Comparison of ENCODE assay signal across 9 mouse cellular contexts in genomic region chr11:61449499-61450292, GRCm38 (mm10). TPM values are rescaled to one million over a fixed set of nuclear protein-coding genes. Genes with fewer than 3 reads are reported as not detected.
DNase-seq lines count a peak whose midpoint lies in the region; ATAC-seq and TF ChIP-seq lines count a peak whose summit lies in the region.
"Had no signal": no experiment of that assay in that cellular context is flagged by ENCODE, and none has a peak within 500 bp of the region (broad histone marks: within the 10 kb centered on the region; RNA-seq: fewer than 3 reads in every experiment).

No protein-coding gene starts in this region.

- WGBS in lung, postnatal 0 days = 72% methylated on average over 22 of the region's 24 CpGs
- 73% methylated on average over 24 of the region's 24 CpGs for WGBS in forebrain, embryonic 15.5 days

- peak; percentile 49 for TF ChIP-seq CTCF in lung, postnatal 0 days (IDR thresholded peaks at IDR 0.05)

- no peak overlapping the region for H3K27ac ChIP-seq in lung, postnatal 0 days (ENCODE audit: low read length)
- H3K27ac ChIP-seq in forebrain, embryonic 15.5 days (replicated peaks) = peak overlapping the region; percentile 49

- peak; percentile 29 for DNase-seq in adrenal gland, postnatal 14 days
- no peak for DNase-seq in adrenal gland, postnatal 4 days (ENCODE audit: low spot score in 2 of 2)
- DNase-seq in lung, postnatal 0 days (ENCODE audit: low spot score) = no peak
- no peak for DNase-seq in lung, postnatal 25 days (ENCODE audit: low spot score)
- DNase-seq in thymus, postnatal 0 days (ENCODE audit: low spot score) = peak; percentile 9
- DNase-seq in urinary bladder, postnatal 25 days (ENCODE audit: low spot score) = no peak

- no peak for ATAC-seq in lung, postnatal 0 days
- no peak for ATAC-seq in forebrain, embryonic 15.5 days (replicated peaks)
- ATAC-seq in erythroblast, adult 5-6 weeks (replicated peaks; ENCODE audit: low FRiP score, poor library complexity, severe bottlenecking) = no peak

- TF ChIP-seq EP300 in lung, postnatal 0 days (IDR thresholded peaks at IDR 0.05) = no peak

- H3K4me3 ChIP-seq in lung, postnatal 0 days (ENCODE audit: low read depth, low read length) = no peak overlapping the region
- H3K4me3 ChIP-seq in forebrain, embryonic 15.5 days = no peak overlapping the region
- H3K4me3 ChIP-seq: erythroblast, embryonic 14.5 days had no signal

- H3K9me3 ChIP-seq in lung, postnatal 0 days (ENCODE audit: low read length) = no peaks in the 10 kb centered on the region
- no peaks in the 10 kb centered on the region for H3K9me3 ChIP-seq in forebrain, embryonic 15.5 days

- no peaks in the 10 kb centered on the region for H3K27me3 ChIP-seq in lung, postnatal 0 days (replicated peaks; ENCODE audit: insufficient read depth, low read length)
- no peaks in the 10 kb centered on the region for H3K27me3 ChIP-seq in forebrain, embryonic 15.5 days

- no peaks in the 10 kb centered on the region for H3K36me3 ChIP-seq in lung, postnatal 0 days (ENCODE audit: insufficient read depth, low read length)
- no peaks in the 10 kb centered on the region for H3K36me3 ChIP-seq in forebrain, embryonic 15.5 days

- H3K4me1 ChIP-seq in lung, postnatal 0 days (ENCODE audit: insufficient read depth, low read depth, low read length) = peaks cover 8% of the 10 kb centered on the region; the same call in 1 of the 2 replicates
- H3K4me1 ChIP-seq in forebrain, embryonic 15.5 days = peaks cover 47% of the 10 kb centered on the region

- H3K4me2 ChIP-seq in lung, postnatal 0 days (replicated peaks; ENCODE audit: low read depth, low read length) = no peak overlapping the region
- no peak overlapping the region for H3K4me2 ChIP-seq in forebrain, embryonic 15.5 days (replicated peaks)

- no peak overlapping the region for H3K9ac ChIP-seq in lung, postnatal 0 days (replicated peaks; ENCODE audit: low read depth)
- H3K9ac ChIP-seq in forebrain, embryonic 15.5 days (replicated peaks) = no peak overlapping the region

RNA-seq across cellular contexts. Expression of gene Rnf112, which starts 4.2 kb away (rescaled TPM):
- total RNA-seq in adrenal gland, postnatal 14 days (2021) = 1.2 and 2.1 TPM in 2 replicates
- total RNA-seq in adrenal gland, postnatal 4 days (2021) = 1 to 10 TPM; 2.9 to 4.1 TPM
- polyA plus RNA-seq in lung, postnatal 0 days (2015; fragmentation: Nextera tagmentation; extraction: Ambion mirVana) = 0.24 and 0.32 TPM in 2 replicates
- polyA plus RNA-seq in forebrain, embryonic 15.5 days (2015; fragmentation: Nextera tagmentation; extraction: Ambion mirVana) = 22.4 and 24.2 TPM in 2 replicates
- not detected in 2 replicates for polyA plus RNA-seq in thymus, postnatal 0 days (2015; fragmentation: Nextera tagmentation; extraction: Ambion mirVana)
- total RNA-seq in erythroblast, adult 5-6 weeks (2015; ENCODE audit: low replicate concordance) = not detected in 2 replicates
- not detected in 2 replicates for total RNA-seq in erythroblast, adult 5-6 weeks (2017; ENCODE audit: low replicate concordance)
- polyA plus RNA-seq: erythroblast, embryonic 14.5 days had no signal

RNA-seq across cellular contexts. Expression of gene Mfap4, which starts 35.5 kb away (rescaled TPM):
- total RNA-seq in adrenal gland, postnatal 14 days (2021) = 23.5 and 34.4 TPM in 2 replicates
- 10 to 100 TPM; 65.8 to 68.6 TPM for total RNA-seq in adrenal gland, postnatal 4 days (2021)
- 2,152 and 2,309 TPM in 2 replicates for polyA plus RNA-seq in lung, postnatal 0 days (2015; fragmentation: Nextera tagmentation; extraction: Ambion mirVana)
- 50.5 and 59.5 TPM in 2 replicates for polyA plus RNA-seq in forebrain, embryonic 15.5 days (2015; fragmentation: Nextera tagmentation; extraction: Ambion mirVana)
- 5.5 and 10.7 TPM in 2 replicates for polyA plus RNA-seq in thymus, postnatal 0 days (2015; fragmentation: Nextera tagmentation; extraction: Ambion mirVana)
- not detected in 2 replicates for total RNA-seq in erythroblast, adult 5-6 weeks (2015; ENCODE audit: low replicate concordance)
- total RNA-seq in erythroblast, adult 5-6 weeks (2017; ENCODE audit: low replicate concordance) = not detected in 2 replicates
- polyA plus RNA-seq: erythroblast, embryonic 14.5 days had no signal

RNA-seq across cellular contexts. Expression of gene Mapk7, which starts 44.5 kb away (rescaled TPM):
- total RNA-seq in adrenal gland, postnatal 14 days (2021) = 16.7 and 20.0 TPM in 2 replicates
- 10 to 100 TPM; 25.9 to 28.1 TPM for total RNA-seq in adrenal gland, postnatal 4 days (2021)
- 36.2 and 39.5 TPM in 2 replicates for polyA plus RNA-seq in lung, postnatal 0 days (2015; fragmentation: Nextera tagmentation; extraction: Ambion mirVana)
- polyA plus RNA-seq in forebrain, embryonic 15.5 days (2015; fragmentation: Nextera tagmentation; extraction: Ambion mirVana) = 109 and 117 TPM in 2 replicates
- polyA plus RNA-seq in thymus, postnatal 0 days (2015; fragmentation: Nextera tagmentation; extraction: Ambion mirVana) = 26.0 and 26.2 TPM in 2 replicates
- 4.4 and 8.3 TPM in 2 replicates for total RNA-seq in erythroblast, adult 5-6 weeks (2015; ENCODE audit: low replicate concordance)
- 2.8 and 3.7 TPM in 2 replicates for total RNA-seq in erythroblast, adult 5-6 weeks (2017; ENCODE audit: low replicate concordance)

RNA-seq across cellular contexts. Expression of gene B9d1, which starts 55.2 kb away (rescaled TPM):
- 15.3 and 16.0 TPM in 2 replicates for total RNA-seq in adrenal gland, postnatal 14 days (2021)
- total RNA-seq in adrenal gland, postnatal 4 days (2021) = 10 to 100 TPM; 21.3 to 25.4 TPM
- 16.8 and 17.1 TPM in 2 replicates for polyA plus RNA-seq in lung, postnatal 0 days (2015; fragmentation: Nextera tagmentation; extraction: Ambion mirVana)
- 38.8 and 42.8 TPM in 2 replicates for polyA plus RNA-seq in forebrain, embryonic 15.5 days (2015; fragmentation: Nextera tagmentation; extraction: Ambion mirVana)
- 6.7 and 8.9 TPM in 2 replicates for polyA plus RNA-seq in thymus, postnatal 0 days (2015; fragmentation: Nextera tagmentation; extraction: Ambion mirVana)
- total RNA-seq in erythroblast, adult 5-6 weeks (2015; ENCODE audit: low replicate concordance) = not detected in 2 replicates
- total RNA-seq in erythroblast, adult 5-6 weeks (2017; ENCODE audit: low replicate concordance) = not detected in 2 replicates

Comparison
In these comparisons a context has a peak if more than half of its experiments do, and no peak if none do; other contexts are left out.
1. DNase-seq: peak in adrenal gland, postnatal 14 days (single experiment) and thymus, postnatal 0 days (single experiment); none in adrenal gland, postnatal 4 days (0 of 2), lung, postnatal 0 days (single experiment), lung, postnatal 25 days (single experiment) and urinary bladder, postnatal 25 days (single experiment).
2. RNA of gene Mfap4, which starts 35.5 kb away (total RNA-seq): 65.8 to 68.6 TPM in adrenal gland, postnatal 4 days and 23.5 to 34.4 TPM in adrenal gland, postnatal 14 days; not detected in erythroblast, adult 5-6 weeks; every median in the first group is over 10 times any median in the second.